Mouse (Mus musculus) ovary, postnatal 36 days (tissue): ENCODE measurements around the gene Dock4.
A peak's percentile ranks its signal among the peaks of the same experiment; 100 is the strongest.

Experiments used
- DNase-seq: peaks from one replicate; pipeline ENCODE4 v3.0.0; 2022; ENCODE audit warnings: low spot score, mixed read lengths

Gene Dock4

DNA sequence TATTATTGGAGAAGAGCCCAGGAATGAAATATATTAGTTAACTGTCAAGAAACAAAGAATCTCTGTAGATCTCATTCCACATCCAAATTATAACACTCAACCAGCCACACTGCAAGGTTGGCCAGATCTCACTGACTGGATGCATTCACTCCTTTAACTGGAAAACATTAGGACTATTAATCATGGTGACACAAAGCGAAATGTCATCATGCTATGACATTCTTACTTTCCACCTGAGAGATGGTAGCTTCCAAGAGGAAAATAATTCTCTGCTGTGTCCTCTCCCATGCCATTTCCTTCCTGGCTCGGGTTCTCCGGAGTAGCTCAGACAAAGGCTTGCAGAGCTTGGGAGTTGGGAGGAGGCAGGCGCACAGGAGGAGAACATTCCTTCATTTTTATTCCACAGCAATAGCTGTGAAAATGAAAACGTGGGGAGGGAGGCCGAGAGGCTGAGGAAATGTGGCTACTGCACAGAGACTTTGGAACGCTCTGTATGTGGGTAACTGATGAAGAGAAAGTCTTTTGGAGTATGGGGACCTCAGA lies 17.0 kb downstream of the Dock4 start:
- DNase-seq, result peak; percentile 10

DNA sequence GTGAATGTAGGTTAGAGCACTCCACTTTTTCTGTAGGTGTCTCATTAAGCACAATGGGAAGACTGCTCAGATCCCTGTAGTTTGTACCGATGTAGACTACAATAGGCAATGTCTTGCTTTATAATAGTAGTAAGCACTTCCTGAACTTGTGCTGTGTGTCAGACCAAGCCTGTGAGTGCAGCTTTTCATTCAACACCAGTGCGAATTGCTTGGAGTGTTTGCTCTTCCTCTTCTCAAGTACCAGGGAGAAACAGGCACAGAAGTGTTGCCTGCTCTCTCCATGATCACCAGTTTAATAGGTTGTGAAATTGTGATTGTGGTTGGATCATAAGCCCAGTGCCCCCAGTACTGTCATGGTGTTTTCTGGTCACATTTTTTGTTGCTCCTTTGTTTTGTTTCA lies 18.1 kb downstream of the Dock4 start:
- no peak for DNase-seq

DNA sequence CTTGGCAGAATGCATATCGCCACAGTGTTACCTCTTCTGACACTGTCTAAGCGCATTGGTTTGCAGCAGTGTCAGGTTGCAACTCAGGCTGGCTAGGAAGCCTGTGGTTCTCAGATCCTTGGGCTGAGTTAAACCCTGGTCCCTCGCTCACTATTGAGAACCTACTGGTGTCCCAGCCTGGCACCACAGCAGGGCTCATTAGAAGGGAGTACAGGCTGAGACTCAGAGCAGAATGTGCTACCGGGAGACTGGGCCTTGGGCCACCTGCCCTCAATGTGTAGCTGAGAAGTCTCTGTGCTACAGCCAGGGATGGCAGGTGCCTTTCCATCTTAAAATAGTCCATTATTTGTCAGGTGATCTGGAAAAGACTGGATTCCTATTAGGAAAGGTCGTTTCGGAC lies 18.5 kb downstream of the Dock4 start:
- no peak for DNase-seq

DNA sequence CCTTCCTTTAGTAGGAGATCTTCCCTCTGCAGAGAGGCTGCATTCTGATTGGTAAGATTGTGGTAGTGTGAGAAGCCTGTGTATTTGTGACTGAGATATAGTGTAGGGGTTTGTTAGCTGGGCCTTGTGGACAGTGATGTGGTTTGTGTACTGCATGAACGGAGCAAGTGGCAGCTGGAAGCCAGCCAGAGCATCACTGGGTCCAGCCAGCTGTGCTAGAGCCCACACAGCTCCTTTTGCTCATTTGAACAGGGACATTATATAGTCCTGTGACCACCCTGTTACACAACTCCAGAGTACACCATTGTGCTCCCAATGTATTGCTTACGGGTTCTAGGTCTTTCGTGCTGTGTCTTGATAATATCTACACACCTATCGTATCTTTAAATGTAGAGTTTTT lies 22.5 kb downstream of the Dock4 start:
- no peak for DNase-seq

DNA sequence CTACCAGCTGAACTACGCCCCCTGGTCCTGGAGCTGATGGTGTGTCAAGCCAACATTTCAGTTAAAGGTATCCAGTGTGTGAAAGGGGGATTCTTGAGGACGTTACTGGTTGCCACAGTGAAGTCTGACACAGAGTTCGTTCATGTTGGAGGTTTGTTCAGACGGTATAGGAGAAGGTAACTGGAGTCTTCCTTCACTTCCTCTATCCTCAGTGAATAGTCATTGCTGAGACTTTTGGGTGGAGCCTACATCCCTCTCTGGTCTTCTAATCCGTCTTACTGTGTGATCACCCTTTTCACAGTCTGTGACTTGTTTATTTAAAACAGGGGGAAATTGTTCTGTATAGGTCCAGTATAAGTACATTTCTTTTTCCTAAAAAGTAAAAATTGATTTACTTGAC lies 23.3 kb downstream of the Dock4 start:
- no peak for DNase-seq

DNA sequence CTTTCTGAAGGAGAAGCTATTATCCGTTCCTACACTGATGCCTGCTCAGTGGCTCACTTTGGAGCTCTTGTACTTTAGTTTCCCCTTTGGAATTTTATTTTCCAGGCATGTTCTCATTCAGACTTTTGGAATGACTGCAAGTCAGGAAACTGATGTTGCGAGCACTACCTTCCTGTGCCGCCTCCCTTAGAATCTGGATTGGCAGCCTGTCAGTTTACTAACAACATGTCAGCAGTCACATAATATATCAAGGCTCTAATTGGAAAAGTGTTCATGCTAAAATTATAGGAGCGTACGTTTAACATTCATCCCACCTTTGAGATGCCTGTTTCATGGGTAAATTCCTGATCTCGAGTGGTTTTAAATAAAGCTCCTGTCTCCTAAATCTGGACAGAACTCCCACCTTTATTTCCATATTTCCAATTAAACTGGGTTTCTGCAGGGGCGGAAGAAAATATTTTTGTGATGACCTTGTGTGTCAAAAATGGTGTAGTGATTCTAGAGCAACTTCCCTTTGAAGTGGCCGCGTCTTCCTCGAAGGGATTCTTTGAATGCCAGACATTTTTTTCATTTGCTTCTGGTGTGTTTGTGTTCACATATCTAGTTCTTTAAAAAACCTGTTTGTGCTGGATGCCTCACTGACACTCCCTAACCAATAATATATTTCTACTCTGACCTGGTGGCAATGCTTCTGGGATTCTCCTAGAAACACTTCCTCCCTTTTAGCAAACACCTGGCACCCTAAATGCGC lies 26.1 kb downstream of the Dock4 start:
- no peak for DNase-seq

DNA sequence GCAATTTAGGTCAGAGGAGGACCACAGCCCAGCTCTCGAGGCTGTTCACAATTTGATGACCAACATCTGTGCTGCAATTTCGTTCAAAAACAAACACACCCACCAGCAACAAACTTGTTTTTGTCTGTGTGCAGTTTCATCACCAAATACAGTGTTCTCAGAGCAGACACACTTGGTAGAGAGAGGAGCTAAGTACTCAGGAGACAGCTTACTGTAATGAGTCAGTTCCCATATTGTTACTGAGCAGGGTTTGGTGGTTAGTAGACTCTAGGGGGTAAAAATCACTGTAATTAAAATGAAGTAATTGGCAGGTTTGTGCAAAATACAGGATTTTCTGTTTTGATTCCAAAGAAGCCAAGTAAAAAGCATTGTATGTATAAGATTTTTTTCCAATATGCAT lies 28.0 kb downstream of the Dock4 start:
- DNase-seq, result no peak

DNA sequence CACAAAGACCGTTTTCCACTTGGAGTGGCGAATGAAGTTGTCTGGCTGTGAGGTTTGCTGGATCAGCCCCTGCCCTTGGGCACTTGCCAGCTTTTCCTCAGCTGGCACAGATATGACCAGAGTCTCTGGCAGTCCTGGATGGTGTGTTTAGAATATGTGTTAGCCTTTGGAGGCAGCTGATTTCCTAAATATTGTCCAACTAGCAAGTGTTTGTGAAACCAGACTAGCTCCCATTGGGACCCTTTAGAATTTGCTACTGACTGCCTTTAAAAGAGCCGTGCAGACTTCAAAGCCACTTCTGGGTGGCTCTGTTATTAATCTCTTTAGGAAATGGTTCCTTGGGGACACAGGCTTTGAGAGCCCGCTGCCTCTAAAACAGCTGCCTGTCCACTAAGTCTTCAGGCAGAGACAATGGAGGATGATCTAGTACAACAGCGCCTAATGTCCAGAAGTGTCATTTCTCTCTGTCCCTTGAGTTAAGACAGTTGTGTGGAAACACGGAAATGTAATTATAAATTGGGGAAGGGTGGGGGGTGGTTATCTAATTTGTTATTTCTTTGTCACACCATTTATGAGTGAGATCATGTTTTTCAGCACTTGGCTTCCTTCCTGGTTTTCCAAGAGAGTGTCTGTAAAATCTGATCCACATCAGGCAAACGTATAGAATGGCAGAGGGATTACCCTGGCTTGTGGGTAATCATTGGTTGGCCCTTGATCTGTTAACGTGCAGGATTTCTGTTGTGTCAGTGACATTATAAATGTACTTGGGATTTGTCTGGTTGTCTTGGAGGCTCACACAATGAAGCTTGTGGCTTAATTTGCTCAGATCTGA lies 32.1 kb downstream of the Dock4 start:
- peak; percentile 64 for DNase-seq

DNA sequence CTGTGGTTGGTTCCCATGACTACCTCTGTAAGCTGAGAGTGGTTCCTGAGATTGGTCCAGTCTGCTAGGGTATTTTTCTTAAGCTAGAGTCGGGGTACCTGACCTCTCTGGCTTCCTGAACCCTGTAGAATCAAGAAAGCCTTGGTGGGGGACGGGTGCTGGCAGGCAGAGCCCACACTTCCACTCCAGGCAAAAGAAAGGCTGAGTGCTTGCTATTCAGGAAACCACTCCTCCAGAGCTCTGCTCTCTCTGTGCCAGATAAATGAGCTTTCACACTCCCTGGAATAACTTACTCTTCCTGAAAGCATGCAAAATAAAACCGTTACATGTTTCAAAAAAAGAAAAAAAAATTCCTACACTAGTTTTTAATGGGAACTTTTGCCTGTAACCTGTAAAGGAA lies 38.5 kb downstream of the Dock4 start:
- no peak for DNase-seq

DNA sequence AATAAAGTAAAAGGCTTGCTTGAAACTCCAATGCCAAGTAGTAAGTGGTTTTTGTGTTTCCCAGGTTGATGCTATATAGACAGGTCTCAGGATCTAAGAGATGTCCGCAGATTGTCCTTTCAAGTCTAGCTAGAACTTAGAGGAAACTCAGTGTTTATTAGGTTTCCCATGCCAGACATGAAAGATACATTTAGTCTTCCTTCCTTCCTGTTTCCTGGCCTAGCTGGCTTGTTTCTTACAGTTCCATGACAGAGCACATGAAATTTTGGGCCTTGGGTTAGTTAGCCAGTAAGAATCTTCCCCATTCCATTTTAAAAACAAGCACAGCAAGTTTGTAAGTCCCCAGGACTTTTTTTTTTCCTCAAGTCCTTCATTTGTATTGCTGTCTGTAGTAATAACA lies 39.5 kb downstream of the Dock4 start:
- no peak for DNase-seq

DNA sequence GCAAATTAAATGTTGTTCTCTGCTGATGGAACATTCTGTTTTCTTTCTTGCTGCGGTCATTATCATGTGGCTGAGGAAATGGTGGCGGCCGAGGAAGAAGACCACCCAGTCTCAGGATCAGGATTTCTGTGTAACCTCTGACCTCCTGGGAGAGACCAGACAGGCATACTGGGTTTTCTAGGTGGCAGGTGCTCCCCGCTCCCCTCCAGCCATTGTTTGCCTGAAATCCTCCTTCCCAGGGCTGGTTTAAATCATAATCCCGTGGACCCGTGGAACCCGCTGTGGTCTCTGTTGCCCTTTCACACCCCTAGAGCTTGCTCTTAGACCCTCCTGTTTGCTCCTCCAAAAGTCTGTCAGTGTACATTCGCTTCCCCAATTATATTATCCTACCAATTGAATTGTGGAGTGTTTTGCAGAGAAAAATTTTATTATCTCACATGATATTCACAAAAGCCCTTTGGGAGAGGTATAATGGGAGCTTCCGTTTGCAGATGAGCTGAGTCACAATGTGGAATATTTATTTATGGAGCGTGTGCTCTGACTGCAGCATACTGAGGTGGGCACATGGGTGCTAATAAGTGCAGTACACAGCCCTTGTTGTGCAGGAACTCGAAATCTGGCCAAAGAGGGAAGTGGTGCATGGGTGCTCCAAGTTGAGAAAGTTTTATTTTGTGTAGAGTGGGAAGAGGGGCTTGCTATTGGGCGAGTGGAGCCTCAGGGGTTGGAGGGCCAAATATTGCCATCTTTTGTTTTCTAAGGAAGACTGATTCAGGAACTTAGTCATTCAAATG lies 40.5 kb downstream of the Dock4 start:
- no peak for DNase-seq

DNA sequence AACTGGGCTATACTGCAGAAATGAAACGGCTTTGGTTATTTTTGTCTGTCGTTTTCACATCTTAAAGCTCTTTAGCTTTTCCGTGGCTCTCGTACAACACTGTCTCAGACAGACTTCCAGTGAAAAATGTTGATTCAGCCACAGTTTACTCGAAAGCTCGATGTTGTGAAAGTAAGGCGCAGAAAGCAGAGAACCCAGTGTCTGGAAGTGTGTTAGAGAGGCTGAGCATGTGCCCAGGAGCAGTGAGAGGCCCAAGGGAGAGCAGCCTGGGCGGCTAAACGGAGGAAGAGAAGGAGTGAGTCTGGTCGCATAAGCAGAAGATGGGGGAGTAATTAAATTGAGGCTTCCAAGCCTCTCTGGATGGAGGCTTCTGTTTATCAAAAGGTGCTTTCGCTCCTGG lies 50.6 kb downstream of the Dock4 start:
- DNase-seq, result no peak

DNA sequence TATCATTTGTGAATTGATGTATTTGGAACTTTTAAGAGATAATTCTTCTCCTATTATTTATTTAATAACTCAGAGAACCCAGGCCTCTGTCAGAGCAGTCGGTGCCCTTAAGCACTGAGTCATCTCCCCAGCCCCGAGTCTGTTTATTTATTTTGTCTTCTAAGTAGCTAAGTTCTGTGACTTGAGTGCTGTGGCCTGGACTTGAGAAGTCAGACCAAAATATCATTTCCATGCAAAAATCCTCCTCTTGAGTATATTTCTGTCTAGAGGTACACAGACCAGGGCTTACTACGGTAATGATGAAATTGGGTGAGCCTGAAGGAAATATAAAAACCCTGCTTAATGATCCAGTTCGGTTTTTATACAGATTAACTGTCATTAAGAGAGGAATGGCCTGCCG lies 52.1 kb downstream of the Dock4 start:
- no peak for DNase-seq

DNA sequence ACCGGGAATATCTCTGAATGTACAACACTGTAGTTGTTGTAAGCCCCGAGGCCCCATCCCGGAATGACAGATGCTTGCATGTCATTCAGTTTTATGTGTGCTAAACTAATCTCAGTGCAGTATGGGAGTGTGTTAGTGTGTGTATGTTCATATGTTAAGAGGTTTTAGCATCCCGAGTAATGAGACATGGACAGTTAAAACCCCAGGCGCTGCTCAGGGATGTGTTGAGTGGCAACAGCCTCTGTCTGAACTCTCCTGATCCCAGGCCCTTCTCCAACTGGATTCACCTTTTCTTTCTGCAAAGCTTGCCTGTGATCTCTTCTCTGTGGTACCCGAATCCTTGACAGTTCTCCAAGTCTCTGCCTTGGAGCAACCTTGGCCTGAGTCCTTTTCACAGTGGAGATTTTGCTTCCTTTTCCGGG lies 52.5 kb downstream of the Dock4 start:
- DNase-seq, result no peak

DNA sequence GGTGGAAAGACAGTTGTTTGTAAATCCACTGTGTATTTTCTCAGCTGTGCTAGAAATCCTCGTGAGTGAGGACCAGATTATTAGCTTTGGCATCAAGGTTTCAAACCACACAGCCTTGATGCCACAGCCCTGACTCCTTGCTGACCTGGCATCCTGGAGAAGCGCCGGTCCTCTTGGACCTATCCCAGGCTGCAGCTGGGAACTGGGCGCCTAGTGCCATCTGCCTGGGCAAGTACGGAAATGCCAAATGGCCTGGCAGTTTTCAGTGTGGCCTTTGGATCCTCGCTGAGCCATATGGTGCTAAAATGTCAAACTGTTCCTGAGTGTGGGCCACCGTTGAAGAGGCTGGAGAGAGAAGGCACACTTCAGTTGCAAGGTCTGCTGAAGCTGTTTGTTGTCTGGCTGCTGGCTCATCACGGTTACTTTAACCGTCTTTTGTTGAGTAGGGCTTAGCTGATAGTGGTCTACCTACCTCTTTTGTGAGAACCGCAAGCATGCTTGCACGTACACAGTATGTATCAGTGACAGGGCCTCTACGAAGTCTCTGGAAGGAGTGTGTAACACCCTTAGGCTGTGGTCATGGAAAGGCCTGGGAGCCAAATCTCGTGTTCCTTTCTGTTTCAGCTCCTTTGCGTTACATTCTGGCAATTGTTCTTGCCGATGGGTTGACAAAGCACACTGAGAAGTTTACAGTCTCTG lies 53.3 kb downstream of the Dock4 start:
- DNase-seq, result peak; percentile 57

DNA sequence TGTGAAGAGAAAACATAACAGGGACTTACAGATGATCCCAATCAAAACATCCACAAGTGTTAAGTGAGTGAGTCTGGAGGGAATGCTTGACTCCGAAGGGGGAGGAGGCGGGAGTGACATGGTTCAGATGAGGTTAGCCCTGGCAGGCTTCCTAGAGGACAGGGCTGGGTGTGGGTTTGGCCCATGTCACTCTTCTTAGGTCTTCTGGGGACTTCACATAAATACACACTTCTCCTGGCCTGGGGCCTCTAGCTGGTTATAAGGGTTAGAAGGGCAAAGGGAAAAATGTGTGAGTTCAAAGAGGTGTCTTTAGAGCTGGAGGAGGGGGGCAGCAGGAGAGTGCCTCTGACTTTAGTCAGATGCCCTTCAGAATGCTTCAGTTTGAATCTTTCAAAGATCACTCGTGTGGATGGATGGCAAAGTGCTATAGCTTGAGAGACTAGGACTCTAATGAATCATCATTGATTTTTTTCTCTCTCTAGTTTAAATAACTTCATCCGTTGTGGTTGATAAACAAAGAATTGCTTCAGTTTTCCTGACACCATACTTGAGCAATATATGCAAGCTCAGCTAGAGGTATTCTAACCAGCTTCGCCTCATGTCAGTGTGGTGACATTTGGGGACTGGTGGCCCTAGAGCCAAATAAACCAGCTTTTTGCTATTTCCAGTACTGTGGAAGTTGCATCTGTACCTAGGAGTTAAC lies 54.0 kb downstream of the Dock4 start:
- DNase-seq, result no peak

DNA sequence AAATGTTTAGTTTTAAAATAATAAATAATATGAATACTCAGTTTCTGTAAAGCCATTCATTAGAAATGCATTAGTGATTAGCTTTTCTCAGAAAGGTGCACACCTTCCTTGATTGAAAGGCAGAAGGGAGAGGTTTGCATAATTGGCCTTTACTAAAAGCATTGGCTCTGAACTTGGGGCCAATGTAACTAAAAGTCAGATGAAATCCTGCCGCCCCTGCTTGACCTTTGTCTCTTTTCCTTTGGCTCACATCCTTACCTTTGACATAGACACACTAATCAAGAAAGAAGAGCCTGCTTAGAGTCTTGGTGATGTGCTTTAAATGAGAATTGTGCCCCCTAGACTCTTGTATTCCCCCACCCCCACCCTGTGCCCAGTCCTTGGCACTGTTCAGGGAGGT lies 55.4 kb downstream of the Dock4 start:
- DNase-seq, result no peak

DNA sequence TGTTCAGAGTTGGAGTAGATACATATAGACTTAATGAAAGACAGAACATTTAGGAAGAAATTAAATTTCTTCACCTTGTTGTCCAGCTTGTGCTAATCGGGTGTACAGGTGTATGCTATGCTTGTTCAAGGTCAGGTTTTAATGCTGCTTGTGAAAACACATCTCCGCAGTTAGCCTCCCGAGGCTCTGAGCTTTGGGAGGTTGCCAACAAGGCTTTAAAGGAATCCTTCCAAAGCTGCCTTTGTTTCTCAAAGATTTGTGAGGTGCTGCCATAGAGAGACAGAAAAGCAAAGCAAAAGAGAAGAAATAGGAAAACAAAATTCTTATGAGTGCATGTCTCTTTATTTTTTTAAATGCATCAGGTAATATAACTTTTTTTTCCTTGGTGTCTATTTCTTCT lies 57.8 kb downstream of the Dock4 start:
- no peak for DNase-seq

DNA sequence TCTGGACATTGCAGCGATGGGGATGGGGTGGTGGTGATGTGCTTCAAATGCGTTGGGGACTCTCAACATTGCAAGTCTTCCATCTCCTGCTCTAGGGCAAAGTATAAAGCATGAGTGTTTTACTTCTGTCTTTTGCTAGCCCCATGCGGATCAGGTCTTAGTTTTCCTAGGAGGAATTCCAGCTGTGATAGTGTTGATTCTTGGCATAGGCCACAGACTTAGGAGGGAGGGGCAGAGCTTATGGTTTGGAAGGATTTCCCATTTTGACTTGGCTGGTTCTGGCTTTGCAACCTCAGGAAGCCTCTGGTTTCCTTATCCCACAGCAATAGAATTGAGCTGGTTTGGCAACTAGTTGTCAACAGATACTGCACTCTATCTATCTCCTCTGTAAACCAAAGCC lies 58.9 kb downstream of the Dock4 start:
- DNase-seq, result no peak

DNA sequence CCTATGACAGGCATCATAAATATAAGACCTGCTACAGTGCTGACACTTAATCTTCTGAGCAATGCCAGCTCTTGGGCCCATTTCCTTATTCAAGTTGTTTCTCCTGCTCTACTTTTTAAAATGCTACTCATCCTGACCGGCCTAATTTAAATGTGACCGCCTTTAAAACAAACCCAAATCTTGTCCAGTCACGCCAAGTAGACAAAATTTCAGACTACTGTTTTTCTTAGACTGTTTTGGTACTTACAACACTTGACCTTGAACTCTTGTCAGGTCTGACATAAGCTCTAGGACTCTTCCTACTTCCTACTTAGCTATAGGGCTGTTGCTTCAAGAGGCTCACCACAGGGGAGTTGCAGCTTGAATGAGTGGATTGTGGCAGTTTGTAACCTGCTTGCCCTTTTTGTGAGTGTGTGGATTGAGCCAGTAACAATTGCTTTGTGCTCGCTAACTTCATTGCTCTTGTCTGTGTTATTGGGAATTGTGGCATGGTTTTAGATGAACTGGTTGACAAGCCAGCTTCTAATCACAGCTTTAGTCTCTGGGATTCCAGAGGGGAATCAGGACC lies 62.2 kb downstream of the Dock4 start:
- no peak for DNase-seq

DNA sequence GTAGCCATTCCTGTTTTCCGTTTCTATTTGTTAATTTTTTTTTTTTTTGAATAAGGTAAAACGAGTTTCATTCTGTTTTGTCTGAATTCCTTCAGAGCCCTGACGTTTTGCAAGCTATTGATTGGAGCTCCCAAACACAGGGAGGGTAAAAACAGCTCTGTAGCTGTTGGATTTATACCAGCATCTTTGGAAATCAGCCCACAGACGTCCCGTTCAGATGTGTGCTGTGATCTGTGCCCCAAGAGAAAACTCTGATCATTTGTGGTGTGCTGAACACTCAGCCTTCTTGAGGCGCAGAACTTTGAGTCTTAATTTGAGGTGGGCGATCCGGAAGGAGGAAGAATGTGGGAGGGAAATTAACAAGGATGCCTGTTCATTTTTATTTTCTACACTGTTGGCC lies 62.7 kb downstream of the Dock4 start:
- DNase-seq, result no peak
